Mouse (Mus musculus) midbrain, embryonic 10.5 days (tissue): Measurements from ENCODE around the gene Gm10271. TPM values are rescaled to one million over a fixed set of nuclear protein-coding genes. Genes with fewer than 3 reads are reported as not detected.
A peak's percentile ranks its signal among the peaks of the same experiment; 100 is the strongest.

Experiments used
- DNase-seq: peaks from one replicate; pipeline ENCODE4 v3.0.0-alpha.2; 2017; ENCODE audit warnings: low spot score
- H3K27ac ChIP-seq: fragments of 300-500 bp; sonication (generic); replicated peaks from 2 replicates; pipeline ENCODE4 v1.5.1; 2016; ENCODE audit warnings: mild to moderate bottlenecking
- H3K27me3 ChIP-seq: fragments of 300-500 bp; sonication (generic); 2 replicates; pipeline ENCODE4 v1.6.1; 2016; ENCODE audit warnings: low read depth, mild to moderate bottlenecking; ENCODE audit not compliant: poor library complexity, severe bottlenecking
- H3K36me3 ChIP-seq: fragments of 300-500 bp; sonication (generic); 2 replicates; pipeline ENCODE4 v1.6.1; 2016; ENCODE audit warnings: mild to moderate bottlenecking, moderate library complexity
- H3K4me1 ChIP-seq: fragments of 300-500 bp; sonication (generic); 2 replicates; pipeline ENCODE4 v1.6.1; 2016
- H3K4me3 ChIP-seq: fragments of 300-500 bp; sonication (generic); 2 replicates; pipeline ENCODE4 v1.5.1; 2016; ENCODE audit warnings: mild to moderate bottlenecking, moderate library complexity
- H3K9me3 ChIP-seq: fragments of 300-500 bp; sonication (generic); replicated peaks from 2 replicates; pipeline ENCODE4 v1.6.1; 2016; ENCODE audit warnings: mild to moderate bottlenecking
- WGBS: fragments of 180-500 bp; shearing (Covaris S2); methylation state at CpG from one replicate; pipeline ENCODE4 v1.1.7; 2016; 5-methylcytosine and 5-hydroxymethylcytosine counted together
- polyA plus RNA-seq: library from polyadenylated mRNA; unstranded; fragments of >200 nt; fragmentation: Nextera tagmentation; extraction: Ambion mirVana; gene quantifications from 2 replicates; pipeline ENCODE4 v1.2.1, GENCODE M21; 2016

Gene Gm10271
- polyA plus RNA-seq, 1 experiment from 2014 or later: not detected

DNA sequence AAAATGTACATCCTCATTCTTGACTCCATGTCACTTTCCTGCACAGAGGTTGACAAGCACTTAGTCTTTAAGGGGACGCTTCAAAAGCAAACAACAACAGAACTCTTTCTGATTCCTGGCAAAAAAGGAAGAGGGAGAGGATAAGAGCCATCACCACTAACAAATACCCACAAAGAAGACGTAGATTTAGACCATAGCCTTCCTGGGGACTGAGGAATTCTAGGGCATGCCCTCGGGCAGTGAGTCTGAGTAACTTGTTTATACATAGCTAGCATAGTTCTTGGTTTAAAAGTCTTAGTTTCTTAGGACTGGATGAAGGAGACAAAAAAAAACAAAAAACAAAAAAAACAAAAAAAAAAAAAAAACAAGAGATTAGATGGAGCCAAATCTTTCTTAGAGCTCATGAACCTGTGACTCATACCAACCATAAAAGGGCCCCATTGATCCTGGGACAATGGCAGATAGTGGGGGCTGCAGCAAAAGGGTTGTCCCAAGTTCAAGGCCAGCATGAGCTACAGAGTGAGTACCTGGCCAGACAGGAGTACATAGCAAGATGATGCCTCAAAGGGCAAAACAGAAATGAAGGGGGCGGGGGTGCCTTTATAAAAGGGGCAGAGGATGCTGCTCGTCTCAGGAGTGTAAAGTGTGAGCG, 23.3 kb upstream of the Gm10271 start:
- Histone ChIP-seq H3K36me3 (no peaks in the 10 kb centered on the region), H3K9me3 (no peaks in the 10 kb centered on the region), H3K4me3 (no peak overlapping the region), H3K27me3 (no peaks in the 10 kb centered on the region), H3K27ac (0 out of 2 replicates have a peak overlapping the region, but pooled peaks have one; percentile 9), H3K4me1 (peaks cover 13% of the 10 kb centered on the region)
- no peak for DNase-seq
- WGBS: 70% methylated on average over 6 of the region's 6 CpGs

DNA sequence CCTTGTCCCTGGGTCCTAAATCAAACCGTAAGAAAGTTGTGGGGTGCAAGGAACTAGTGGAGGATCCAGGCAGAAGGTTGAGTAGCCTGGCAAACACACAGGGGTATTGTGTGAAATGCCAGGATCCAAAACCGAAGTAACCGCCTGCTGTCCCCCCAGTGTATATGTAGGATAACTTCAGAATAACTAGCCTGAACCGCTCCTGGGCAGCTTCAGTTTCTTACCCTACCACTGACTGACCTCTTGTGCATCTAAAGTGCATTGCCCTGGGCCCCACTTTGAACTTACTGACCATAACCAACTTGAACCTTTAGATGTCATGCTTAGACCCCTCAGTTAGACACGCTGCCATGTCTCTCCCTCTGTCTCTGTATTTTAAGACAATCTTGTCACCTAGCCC, 22.8 kb upstream of the Gm10271 start:
- H3K4me1 ChIP-seq: peaks cover 13% of the 10 kb centered on the region
- DNase-seq: no peak
- 88% methylated on average over 5 of the region's 5 CpGs for WGBS
- H3K27me3 ChIP-seq: no peaks in the 10 kb centered on the region
- no peak overlapping the region for H3K27ac ChIP-seq
- H3K9me3 ChIP-seq: no peaks in the 10 kb centered on the region
- H3K4me3 ChIP-seq: no peak overlapping the region
- H3K36me3 ChIP-seq: no peaks in the 10 kb centered on the region

DNA sequence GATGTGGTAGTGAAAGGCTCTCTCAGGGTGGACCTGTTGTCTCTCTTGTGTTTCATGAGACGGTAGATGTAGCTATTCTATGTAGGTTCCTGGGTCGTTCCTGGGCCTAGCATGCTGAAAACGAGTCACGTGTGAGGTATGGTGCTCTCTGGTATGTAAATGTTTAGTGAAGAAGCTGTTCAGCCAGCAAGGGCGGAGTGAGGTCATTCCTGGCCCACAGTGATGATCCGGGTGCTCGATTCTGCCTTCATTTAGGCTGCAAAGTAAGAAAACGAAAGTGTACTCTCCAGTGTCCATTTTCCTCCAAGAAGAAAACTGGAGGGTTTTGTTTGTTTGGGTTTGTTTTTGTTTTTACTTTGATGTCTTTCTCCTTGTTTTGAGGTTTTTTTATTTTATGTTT, 21.6 kb upstream of the Gm10271 start:
- Histone ChIP-seq H3K36me3 (no peaks in the 10 kb centered on the region), H3K27me3 (no peaks in the 10 kb centered on the region), H3K9me3 (no peaks in the 10 kb centered on the region), H3K4me3 (no peak overlapping the region), H3K4me1 (peaks cover 14% of the 10 kb centered on the region), H3K27ac (no peak overlapping the region)
- no peak for DNase-seq
- WGBS: 90% methylated on average over 8 of the region's 8 CpGs

DNA sequence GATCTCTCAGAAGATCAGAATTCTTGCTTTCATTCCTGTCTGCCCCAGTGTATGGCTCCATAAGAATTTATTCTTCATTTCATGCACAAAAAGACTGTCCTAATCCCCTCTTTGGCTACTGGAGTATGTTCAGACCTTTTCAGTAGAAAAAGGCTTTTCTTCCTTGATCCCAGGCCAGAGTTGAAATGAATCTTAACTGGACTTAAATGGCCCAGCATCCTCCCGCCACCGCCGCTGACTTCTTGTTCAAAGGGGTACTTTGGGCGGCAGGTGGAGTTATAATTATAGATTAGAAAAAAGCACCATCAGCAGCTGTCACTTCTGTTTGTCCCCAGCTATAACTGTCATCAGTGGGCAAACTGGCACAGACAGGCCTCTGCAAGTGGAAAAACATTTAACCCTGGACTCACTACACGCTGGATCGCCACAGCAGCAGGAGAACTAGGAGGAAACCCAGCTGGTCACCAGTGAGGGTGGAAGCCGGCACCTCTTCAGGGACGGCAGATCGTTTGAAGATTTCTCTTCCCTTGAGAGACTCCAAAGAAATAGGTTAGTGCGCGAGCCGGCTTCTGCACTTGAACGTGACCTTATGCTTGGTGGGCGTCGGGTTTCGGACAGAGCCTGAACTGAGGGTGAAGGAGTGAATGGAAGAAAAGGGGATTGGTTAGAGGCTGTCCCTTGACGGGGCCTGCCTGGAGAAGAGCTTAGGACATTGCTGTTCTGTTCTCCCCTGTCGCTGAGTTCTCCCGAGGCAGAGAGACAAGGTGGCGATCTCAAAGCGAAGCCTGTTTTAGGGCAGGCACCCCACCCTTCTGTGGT, 14.1 kb upstream of the Gm10271 start, which contains the start of gene Best3:
Gene Best3 (plus strand): TSS at position 51 of the 819 bp plus-strand sequence.
- H3K27ac ChIP-seq: peak within 1 kb of the TSS; percentile 68

DNA sequence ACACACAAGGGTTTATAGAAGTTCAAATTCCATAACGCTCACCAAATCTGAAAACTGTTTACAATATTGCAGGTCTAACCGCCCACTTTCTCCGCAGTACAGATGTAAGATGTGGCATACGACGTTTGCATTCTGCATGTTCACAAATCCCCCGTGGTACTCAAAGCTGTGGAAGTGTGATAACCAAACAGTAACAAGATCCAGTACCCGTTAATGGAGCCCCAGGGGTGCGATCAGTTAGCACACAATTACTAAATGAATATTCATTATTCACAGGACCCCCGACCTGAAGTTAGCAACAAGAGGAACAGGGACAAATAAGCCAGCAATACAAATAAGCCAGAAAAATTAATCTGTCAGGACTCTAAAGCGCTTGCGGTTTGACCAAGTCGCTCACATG, 12.4 kb upstream of the Gm10271 start:
- WGBS: 80% methylated on average over 12 of the region's 12 CpGs
- no peak for DNase-seq

More for the DNA sequence above, 14.1 kb upstream of the Gm10271 start, which contains the start of gene Best3:
- H3K4me1 ChIP-seq: peaks cover 31% of the 10 kb centered on the region
- no peaks in the 10 kb centered on the region for H3K9me3 ChIP-seq
- no peaks in the 10 kb centered on the region for H3K36me3 ChIP-seq
- DNase-seq: peak; percentile 18
- WGBS: 65% methylated on average over 21 of the region's 21 CpGs
- no peaks in the 10 kb centered on the region for H3K27me3 ChIP-seq
- no peak within 1 kb of the TSS for H3K4me3 ChIP-seq

DNA sequence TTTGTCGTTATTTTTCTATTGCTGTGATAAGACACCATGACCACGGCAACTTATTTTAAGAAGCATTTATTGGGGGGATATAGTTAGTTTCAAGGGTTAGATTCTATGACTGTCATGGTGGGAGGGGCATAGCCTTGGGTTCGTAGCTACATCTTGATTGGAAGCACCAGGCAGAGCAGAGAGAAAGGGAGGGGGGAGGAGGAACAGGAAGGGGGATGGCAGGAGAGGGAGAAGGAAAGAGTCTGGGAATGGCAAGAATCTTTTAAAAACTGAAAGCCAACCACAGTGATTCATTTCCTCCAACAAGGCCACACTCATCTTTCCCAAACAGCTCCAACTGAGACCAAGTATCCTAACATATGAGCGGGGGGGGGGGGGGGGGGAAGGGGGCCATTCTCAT, 10.1 kb upstream of the Gm10271 start:
- no peaks in the 10 kb centered on the region for H3K27me3 ChIP-seq
- no peak for DNase-seq
- no peaks in the 10 kb centered on the region for H3K9me3 ChIP-seq
- H3K27ac ChIP-seq: no peak overlapping the region
- 69% methylated on average over 4 of the region's 4 CpGs for WGBS
- H3K4me1 ChIP-seq: peaks cover 20% of the 10 kb centered on the region
- H3K4me3 ChIP-seq: no peak overlapping the region
- no peaks in the 10 kb centered on the region for H3K36me3 ChIP-seq

More for the DNA sequence above, 12.4 kb upstream of the Gm10271 start:
- Histone ChIP-seq H3K4me1 (peaks cover 31% of the 10 kb centered on the region), H3K36me3 (no peaks in the 10 kb centered on the region), H3K4me3 (no peak overlapping the region), H3K27me3 (no peaks in the 10 kb centered on the region), H3K27ac (no peak overlapping the region), H3K9me3 (no peaks in the 10 kb centered on the region)

DNA sequence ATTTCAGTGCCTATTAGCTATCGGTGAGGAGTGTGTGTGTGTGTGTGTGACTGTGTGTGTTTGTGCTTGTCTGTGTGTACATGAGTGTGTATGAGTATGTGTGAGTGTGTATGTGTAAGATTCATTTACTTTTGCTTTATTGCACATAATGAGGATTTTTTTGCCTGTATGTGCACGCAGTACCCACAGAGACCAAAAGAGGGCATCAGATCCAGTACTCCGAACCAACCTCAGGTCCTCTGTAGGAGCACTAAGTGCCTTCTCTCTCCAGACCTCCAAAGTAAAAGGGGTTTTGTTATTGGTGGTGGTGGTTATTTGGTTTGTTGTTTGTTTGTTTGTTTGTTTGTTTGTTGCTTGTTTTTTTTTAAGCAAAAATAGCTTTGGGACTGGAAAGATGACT, 8.5 kb upstream of the Gm10271 start:
- Histone ChIP-seq H3K4me3 (no peak overlapping the region), H3K27ac (no peak overlapping the region), H3K27me3 (no peaks in the 10 kb centered on the region), H3K36me3 (no peaks in the 10 kb centered on the region), H3K9me3 (no peaks in the 10 kb centered on the region), H3K4me1 (peaks cover 4% of the 10 kb centered on the region; the same call in 1 of the 2 replicates)
- WGBS: 67% methylated on average over 3 of the region's 3 CpGs
- no peak for DNase-seq

DNA sequence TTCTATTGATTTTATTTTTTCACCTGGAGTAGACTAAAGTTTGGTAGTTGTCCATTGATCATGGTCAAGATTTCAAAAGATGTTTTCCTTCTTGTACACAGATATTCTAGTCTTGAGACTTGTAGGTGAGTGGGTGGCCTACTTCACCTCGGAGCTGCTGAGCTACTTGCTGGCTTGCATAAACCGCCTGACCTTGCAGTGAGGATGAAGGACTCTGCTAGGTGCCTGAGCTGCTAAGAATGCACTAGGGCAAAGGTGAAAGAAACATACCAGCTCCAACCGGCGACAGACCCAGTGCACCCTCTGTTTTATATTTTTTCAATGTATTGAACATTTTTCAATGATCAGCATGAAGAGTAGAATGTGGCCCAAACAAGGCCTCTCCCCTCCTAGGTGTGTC, 7.9 kb upstream of the Gm10271 start:
- Histone ChIP-seq H3K4me3 (no peak overlapping the region), H3K9me3 (no peaks in the 10 kb centered on the region), H3K27me3 (no peaks in the 10 kb centered on the region), H3K36me3 (no peaks in the 10 kb centered on the region), H3K4me1 (peaks cover 4% of the 10 kb centered on the region; the same call in 1 of the 2 replicates), H3K27ac (no peak overlapping the region)
- no peak for DNase-seq
- WGBS: 78% methylated on average over 4 of the region's 4 CpGs

DNA sequence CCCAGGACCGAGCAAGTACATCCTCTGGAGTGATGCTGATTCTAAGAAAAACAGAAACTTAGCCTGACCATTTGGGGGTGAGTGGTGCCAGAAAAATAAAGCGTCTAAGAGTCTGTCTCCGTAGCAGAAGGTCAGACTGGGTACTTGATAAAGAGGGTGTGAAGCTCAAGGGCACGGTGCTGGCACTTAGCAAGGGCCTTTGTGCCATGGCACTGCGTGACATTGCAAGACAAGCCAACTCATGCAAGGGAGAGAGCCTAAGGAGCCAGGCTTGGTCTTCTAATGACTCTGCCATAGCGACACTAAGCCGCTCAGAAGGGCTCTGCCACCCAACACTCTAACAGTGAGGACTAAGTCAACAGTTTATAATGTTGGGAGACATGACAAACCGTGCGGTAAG, 6.4 kb upstream of the Gm10271 start:
- Histone ChIP-seq H3K27ac (no peak overlapping the region), H3K4me3 (no peak overlapping the region), H3K36me3 (no peaks in the 10 kb centered on the region), H3K9me3 (no peaks in the 10 kb centered on the region), H3K27me3 (no peaks in the 10 kb centered on the region), H3K4me1 (no peaks in the 10 kb centered on the region)
- DNase-seq: no peak
- WGBS: 92% methylated on average over 9 of the region's 9 CpGs

DNA sequence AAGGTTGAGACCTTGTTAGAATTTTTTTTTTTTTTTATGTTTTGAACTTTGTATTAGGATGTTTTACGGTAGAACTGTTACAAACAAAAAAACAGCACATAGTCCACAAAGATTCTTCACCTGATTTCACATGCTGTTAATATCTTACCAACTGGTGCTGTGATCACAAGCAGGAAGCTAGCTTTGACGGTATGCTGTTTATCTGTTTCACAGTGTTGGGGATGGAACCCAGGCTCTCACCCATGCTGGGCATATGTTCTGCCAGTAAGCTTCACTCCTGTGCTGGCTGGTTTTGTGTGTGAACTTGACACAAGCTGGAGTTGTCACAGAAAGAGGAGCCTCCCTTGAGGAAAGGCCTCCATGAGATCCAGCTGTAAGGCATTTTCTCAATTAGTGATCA, 5.4 kb upstream of the Gm10271 start:
- DNase-seq: no peak
- H3K27me3 ChIP-seq: no peaks in the 10 kb centered on the region
- H3K27ac ChIP-seq: no peak overlapping the region
- 80% methylated on average over 2 of the region's 2 CpGs for WGBS
- no peaks in the 10 kb centered on the region for H3K36me3 ChIP-seq
- H3K9me3 ChIP-seq: no peaks in the 10 kb centered on the region
- no peaks in the 10 kb centered on the region for H3K4me1 ChIP-seq
- no peak overlapping the region for H3K4me3 ChIP-seq

DNA sequence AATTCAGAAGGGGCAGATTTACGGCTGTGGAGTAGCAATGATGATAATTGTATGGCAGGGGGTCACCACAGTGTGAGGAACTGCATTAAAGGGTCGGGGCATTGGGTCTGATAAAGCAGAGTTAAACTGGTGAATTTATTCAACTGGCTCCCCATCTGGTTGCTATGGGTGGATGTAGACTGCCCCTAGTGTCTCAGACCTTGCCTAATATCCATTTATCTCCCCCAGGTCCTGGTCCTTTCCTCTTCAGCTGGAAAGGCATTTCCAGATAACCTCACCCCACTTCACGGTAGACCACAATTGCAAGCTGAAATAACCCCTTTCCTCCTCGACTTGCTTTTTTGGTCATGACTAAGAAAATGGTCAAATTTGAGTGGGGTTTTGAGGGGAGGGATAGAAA, 5.0 kb upstream of the Gm10271 start:
- H3K4me3 ChIP-seq: no peak overlapping the region
- H3K4me1 ChIP-seq: no peaks in the 10 kb centered on the region
- H3K27ac ChIP-seq: no peak overlapping the region
- no peaks in the 10 kb centered on the region for H3K36me3 ChIP-seq
- H3K9me3 ChIP-seq: no peaks in the 10 kb centered on the region
- 75% methylated on average over 4 of the region's 4 CpGs for WGBS
- DNase-seq: no peak
- no peaks in the 10 kb centered on the region for H3K27me3 ChIP-seq

DNA sequence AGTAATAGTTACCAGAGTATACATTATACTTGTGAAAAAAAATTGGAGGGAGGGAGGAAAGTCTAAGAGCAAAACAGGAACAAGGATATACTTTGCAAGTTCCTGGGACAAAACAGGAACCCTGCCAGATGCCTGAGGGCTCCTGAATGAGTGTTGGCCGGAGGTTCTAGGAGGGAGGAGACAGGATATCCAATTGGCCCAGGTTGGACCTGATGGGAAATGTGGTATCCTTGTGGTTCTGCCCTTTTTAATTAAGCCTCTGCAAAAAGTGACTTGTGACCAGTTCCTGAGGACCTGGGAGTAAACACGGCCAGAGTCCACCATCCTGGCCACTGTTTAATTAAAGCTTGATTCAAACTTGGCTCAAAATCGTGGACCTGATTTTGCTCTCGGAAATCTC, 3.7 kb downstream of the Gm10271 start:
- Histone ChIP-seq H3K27me3 (no peaks in the 10 kb centered on the region), H3K36me3 (no peaks in the 10 kb centered on the region), H3K4me1 (no peaks in the 10 kb centered on the region), H3K27ac (no peak overlapping the region), H3K9me3 (no peaks in the 10 kb centered on the region), H3K4me3 (no peak overlapping the region)
- no peak for DNase-seq
- WGBS: 88% methylated on average over 4 of the region's 4 CpGs

DNA sequence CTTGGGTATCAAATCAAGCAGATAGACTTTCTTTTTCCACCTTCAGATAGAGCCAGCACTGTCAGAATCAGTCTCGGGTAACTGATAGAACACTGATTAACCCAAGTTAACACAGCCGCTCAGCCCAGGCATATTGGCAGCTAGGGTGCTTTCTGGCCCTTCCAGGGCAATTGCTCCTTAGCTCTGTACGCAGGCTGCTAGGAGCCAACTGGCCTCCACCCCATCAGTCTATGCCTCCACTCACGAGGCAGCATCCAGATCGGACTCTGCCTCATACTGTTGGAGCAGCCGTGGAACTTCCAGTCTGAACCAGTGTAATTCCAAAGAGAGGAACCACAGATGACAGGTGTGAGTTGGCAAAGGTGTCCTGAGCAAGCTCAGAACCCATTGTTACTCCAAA, 6.3 kb downstream of the Gm10271 start:
- DNase-seq: no peak
- 89% methylated on average over 6 of the region's 6 CpGs for WGBS
- no peaks in the 10 kb centered on the region for H3K4me1 ChIP-seq
- no peak overlapping the region for H3K4me3 ChIP-seq
- no peak overlapping the region for H3K27ac ChIP-seq
- H3K27me3 ChIP-seq: no peaks in the 10 kb centered on the region
- no peaks in the 10 kb centered on the region for H3K9me3 ChIP-seq
- H3K36me3 ChIP-seq: no peaks in the 10 kb centered on the region
